Mouse (Mus musculus) stomach, embryonic 16.5 days (tissue): ENCODE measurements around the gene 4930449I24Rik. TPM values are rescaled to one million over a fixed set of nuclear protein-coding genes. Genes with fewer than 3 reads are reported as not detected.
"Not testable (repeated sequence)": the region's sequence is repeated elsewhere in the genome, so short reads cannot be mapped to it uniquely, and the experiment has no call there.

Source experiments
- ATAC-seq: fragments of 200-750 bp; cut with Nextera tagmentation; 2 replicates; pipeline ENCODE4 v1.8.0; 2017; ENCODE audit warnings: moderate number of reproducible peaks, moderate TSS enrichment; ENCODE audit not compliant: insufficient read depth, low FRiP score
- H3K27ac ChIP-seq: fragments of 300-500 bp; sonication (generic); 2 replicates; pipeline ENCODE4 v1.5.1; 2014; ENCODE audit warnings: low read length
- H3K27me3 ChIP-seq: fragments of 300-500 bp; sonication (generic); 2 replicates; pipeline ENCODE4 v1.6.1; 2014; ENCODE audit warnings: low read length, control low read depth, mixed read lengths; ENCODE audit not compliant: control insufficient read depth, insufficient read depth
- H3K36me3 ChIP-seq: fragments of 300-500 bp; sonication (generic); 2 replicates; pipeline ENCODE4 v1.6.1; 2014; ENCODE audit warnings: low read length; ENCODE audit not compliant: control insufficient read depth, insufficient read depth
- H3K4me1 ChIP-seq: fragments of 300-500 bp; sonication (generic); 2 replicates; pipeline ENCODE4 v1.6.1; 2014; ENCODE audit warnings: low read length, control low read depth, mixed read lengths; ENCODE audit not compliant: control insufficient read depth, insufficient read depth
- H3K4me2 ChIP-seq: fragments of 300-500 bp; sonication (generic); 2 replicates; pipeline ENCODE4 v1.6.1; 2014; ENCODE audit warnings: low read depth, low read length, mixed read lengths
- H3K4me3 ChIP-seq: fragments of 300-500 bp; sonication (generic); replicated peaks from 2 replicates; pipeline ENCODE4 v1.5.1; 2014; ENCODE audit warnings: mild to moderate bottlenecking, low read length
- H3K9ac ChIP-seq: fragments of 300-500 bp; sonication (generic); 2 replicates; pipeline ENCODE4 v1.6.1; 2014; ENCODE audit warnings: low read length
- H3K9me3 ChIP-seq: fragments of 300-500 bp; sonication (generic); replicated peaks from 2 replicates; pipeline ENCODE4 v1.6.1; 2016; ENCODE audit warnings: low read length, control low read depth; ENCODE audit not compliant: control insufficient read depth
- WGBS: fragments of 180-500 bp; shearing (Covaris S2); extraction: QIAGEN DNeasy Blood & Tissue Kit; methylation state at CpG from one replicate; pipeline ENCODE4 v1.1.7; 2014; 5-methylcytosine and 5-hydroxymethylcytosine counted together
- polyA plus RNA-seq: library from polyadenylated mRNA; unstranded; fragments of >200 nt; fragmentation: Nextera tagmentation; extraction: Ambion mirVana; gene quantifications from 2 replicates; pipeline ENCODE4 v1.2.1, GENCODE M21; 2015

4930449I24Rik gene
- polyA plus RNA-seq, 1 experiment from 2014 or later, result not detected

DNA sequence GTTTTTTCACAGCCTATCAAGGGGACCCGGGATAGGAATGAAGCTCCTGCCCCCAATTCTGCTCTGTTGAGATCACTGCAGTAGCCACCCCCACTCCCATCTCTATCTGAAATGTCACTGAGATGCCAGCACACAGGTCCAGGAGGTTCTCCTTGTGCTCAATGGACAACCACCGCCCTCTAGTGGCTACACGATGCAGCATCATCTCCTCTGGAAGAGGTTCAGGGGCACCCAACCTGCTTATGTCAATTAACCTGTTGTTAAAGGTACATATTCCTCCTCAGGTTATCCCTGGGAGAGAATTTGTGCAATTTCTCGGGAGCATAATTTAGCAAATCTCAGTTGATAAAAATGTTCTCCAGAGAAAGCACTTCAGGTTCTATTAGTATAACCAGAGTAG is 13.2 kb upstream of the 4930449I24Rik start:
- not testable (repeated sequence) for ATAC-seq, H3K9me3 ChIP-seq, H3K27ac ChIP-seq, H3K4me1 ChIP-seq, H3K9ac ChIP-seq, H3K27me3 ChIP-seq, H3K4me2 ChIP-seq, H3K36me3 ChIP-seq, H3K4me3 ChIP-seq
- 11% methylated on average over 3 of the region's 4 CpGs for WGBS

DNA sequence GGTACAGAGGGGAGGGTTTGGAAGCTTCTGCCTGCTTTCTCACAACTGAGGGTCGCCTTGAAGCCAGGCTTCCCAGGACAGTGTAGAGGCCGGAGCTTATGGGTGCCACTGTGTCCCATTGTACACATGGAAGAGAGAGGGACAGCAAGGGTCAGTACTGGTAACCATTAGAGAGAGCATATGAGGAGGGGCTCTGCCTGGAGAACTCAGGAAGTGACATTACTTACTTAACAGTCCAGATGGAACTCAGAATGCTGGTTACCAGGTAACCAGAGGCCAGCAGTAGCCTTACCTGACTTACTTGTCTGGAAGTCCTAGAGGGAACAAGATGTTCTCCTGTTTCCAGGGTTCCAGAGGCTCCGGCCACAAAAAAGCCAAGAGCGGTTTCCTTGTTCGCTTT is 11.1 kb upstream of the 4930449I24Rik start, which contains the start of gene Gm6370:
TSS of gene Gm6370 (plus strand) at position 301 of the 400 bp plus-strand sequence.
- not testable (repeated sequence) for H3K4me2 ChIP-seq, H3K9me3 ChIP-seq, H3K4me1 ChIP-seq, H3K27ac ChIP-seq, H3K36me3 ChIP-seq, H3K27me3 ChIP-seq, H3K9ac ChIP-seq, H3K4me3 ChIP-seq, ATAC-seq
- WGBS, result no CpG with 5 or more reads among the region's 5 CpGs

DNA sequence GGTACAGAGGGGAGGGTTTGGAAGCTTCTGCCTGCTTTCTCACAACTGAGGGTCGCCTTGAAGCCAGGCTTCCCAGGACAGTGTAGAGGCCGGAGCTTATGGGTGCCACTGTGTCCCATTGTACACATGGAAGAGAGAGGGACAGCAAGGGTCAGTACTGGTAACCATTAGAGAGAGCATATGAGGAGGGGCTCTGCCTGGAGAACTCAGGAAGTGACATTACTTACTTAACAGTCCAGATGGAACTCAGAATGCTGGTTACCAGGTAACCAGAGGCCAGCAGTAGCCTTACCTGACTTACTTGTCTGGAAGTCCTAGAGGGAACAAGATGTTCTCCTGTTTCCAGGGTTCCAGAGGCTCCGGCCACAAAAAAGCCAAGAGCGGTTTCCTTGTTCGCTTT is 11.6 kb downstream of the 4930449I24Rik start, which contains the start of gene Gm3402:
TSS of gene Gm3402 (plus strand) at position 301 of the 400 bp plus-strand sequence.
- not testable (repeated sequence) for H3K9me3 ChIP-seq, H3K9ac ChIP-seq, H3K27me3 ChIP-seq, H3K36me3 ChIP-seq, H3K4me3 ChIP-seq, H3K4me1 ChIP-seq, H3K27ac ChIP-seq, H3K4me2 ChIP-seq, ATAC-seq
- WGBS, result no CpG with 5 or more reads among the region's 5 CpGs

- no CpG with 5 or more reads among the region's 3 CpGs for WGBS
- ATAC-seq, H3K9ac ChIP-seq, H3K36me3 ChIP-seq, H3K4me2 ChIP-seq, H3K4me1 ChIP-seq, H3K27me3 ChIP-seq, H3K9me3 ChIP-seq, H3K27ac ChIP-seq, H3K4me3 ChIP-seq: not testable (repeated sequence)
Observed at GRCm38 (mm10) chr5:146525501-146525900, 23.3 kb downstream of the 4930449I24Rik start, which contains the start of gene Gm3404. TSS of gene Gm3404 (plus strand) at chr5:146525801.

GRCm38 (mm10) chr5:146537347-146537746 is 35.1 kb downstream of the 4930449I24Rik start, which contains the start of gene Gm3409:
TSS of gene Gm3409 (plus strand) at chr5:146537647.
- H3K4me2 ChIP-seq, H3K9me3 ChIP-seq, H3K36me3 ChIP-seq, H3K27ac ChIP-seq, H3K9ac ChIP-seq, H3K4me3 ChIP-seq, H3K4me1 ChIP-seq, ATAC-seq, H3K27me3 ChIP-seq: not testable (repeated sequence)
- WGBS, result 93% methylated on average over 2 of the region's 3 CpGs

Other genes starting within 250 kb of the 4930449I24Rik start
- 1.8 and 1.9 TPM in 2 replicates for gene Wasf3, start 117.4 kb upstream of the 4930449I24Rik start, polyA plus RNA-seq
- not detected in 2 replicates for gene Gm6408, start 20.4 kb upstream of the 4930449I24Rik start, polyA plus RNA-seq
- gene Gm6370, start 11.0 kb upstream of the 4930449I24Rik start, polyA plus RNA-seq, result not detected in 2 replicates
- not detected in 2 replicates for gene Gm3402, start 11.7 kb downstream of the 4930449I24Rik start, polyA plus RNA-seq
- gene Gm3404, start 23.4 kb downstream of the 4930449I24Rik start, polyA plus RNA-seq, result not detected in 2 replicates
- not detected in 2 replicates for gene Gm3409, start 35.2 kb downstream of the 4930449I24Rik start, polyA plus RNA-seq
- gene Gm3415, start 53.7 kb downstream of the 4930449I24Rik start, polyA plus RNA-seq, result not detected in 2 replicates
- 0.23 and 0.36 TPM in 2 replicates for gene Gpr12, start 82.8 kb downstream of the 4930449I24Rik start, polyA plus RNA-seq